Mouse (Mus musculus) hindbrain, embryonic 11.5 days (tissue): Measurements from ENCODE around the gene Tmem206. TPM values are rescaled to one million over a fixed set of nuclear protein-coding genes. Genes with fewer than 3 reads are reported as not detected.

Experiments used
- ATAC-seq: fragments of 200-750 bp; cut with Nextera tagmentation; 2 replicates; pipeline ENCODE4 v1.8.0; 2017; ENCODE audit warnings: mild to moderate bottlenecking, moderate TSS enrichment, moderate library complexity; ENCODE audit not compliant: low FRiP score
- DNase-seq: peaks from one replicate; pipeline ENCODE4 v3.0.0-alpha.2; 2015; ENCODE audit warnings: low spot score
- H3K27ac ChIP-seq: fragments of 300-500 bp; sonication (generic); 2 replicates; pipeline ENCODE4 v1.5.1; 2014; ENCODE audit warnings: mild to moderate bottlenecking, low read depth, low read length
- H3K27me3 ChIP-seq: fragments of 300-500 bp; sonication (generic); 2 replicates; pipeline ENCODE4 v1.6.1; 2014; ENCODE audit warnings: mild to moderate bottlenecking, low read length, moderate library complexity, mixed read lengths; ENCODE audit not compliant: control insufficient read depth, insufficient read depth
- H3K36me3 ChIP-seq: fragments of 300-500 bp; sonication (generic); 2 replicates; pipeline ENCODE4 v1.6.1; 2014; ENCODE audit warnings: mild to moderate bottlenecking, low read length, moderate library complexity, mixed read lengths; ENCODE audit not compliant: control insufficient read depth, insufficient read depth
- H3K4me1 ChIP-seq: fragments of 300-500 bp; sonication (generic); replicated peaks from 2 replicates; pipeline ENCODE4 v1.6.1; 2014; ENCODE audit warnings: low read length, mixed read lengths; ENCODE audit not compliant: control insufficient read depth, insufficient read depth
- H3K4me2 ChIP-seq: fragments of 300-500 bp; sonication (generic); replicated peaks from 2 replicates; pipeline ENCODE4 v1.6.1; 2014; ENCODE audit warnings: mild to moderate bottlenecking, low read depth, low read length
- H3K4me3 ChIP-seq: fragments of 300-500 bp; sonication (generic); 2 replicates; pipeline ENCODE4 v1.5.1; 2014; ENCODE audit warnings: low read depth, low read length
- H3K9ac ChIP-seq: fragments of 300-500 bp; sonication (generic); 2 replicates; pipeline ENCODE4 v1.6.1; 2014; ENCODE audit warnings: low read depth, low read length
- H3K9me3 ChIP-seq: fragments of 300-500 bp; sonication (generic); 2 replicates; pipeline ENCODE4 v1.6.1; 2016; ENCODE audit warnings: low read length; ENCODE audit not compliant: control insufficient read depth
- WGBS: fragments of 180-500 bp; shearing (Covaris S2); extraction: QIAGEN DNeasy Blood & Tissue Kit; methylation state at CpG from one replicate; pipeline ENCODE4 v1.1.7; 2014; 5-methylcytosine and 5-hydroxymethylcytosine counted together
- polyA plus RNA-seq: library from polyadenylated mRNA; unstranded; fragments of >200 nt; fragmentation: Nextera tagmentation; extraction: Ambion mirVana; gene quantifications from 2 replicates; pipeline ENCODE4 v1.2.1, GENCODE M21; 2014

The Tmem206 gene
- polyA plus RNA-seq, 1 experiment from 2014 or later, result 39.7 TPM

DNA sequence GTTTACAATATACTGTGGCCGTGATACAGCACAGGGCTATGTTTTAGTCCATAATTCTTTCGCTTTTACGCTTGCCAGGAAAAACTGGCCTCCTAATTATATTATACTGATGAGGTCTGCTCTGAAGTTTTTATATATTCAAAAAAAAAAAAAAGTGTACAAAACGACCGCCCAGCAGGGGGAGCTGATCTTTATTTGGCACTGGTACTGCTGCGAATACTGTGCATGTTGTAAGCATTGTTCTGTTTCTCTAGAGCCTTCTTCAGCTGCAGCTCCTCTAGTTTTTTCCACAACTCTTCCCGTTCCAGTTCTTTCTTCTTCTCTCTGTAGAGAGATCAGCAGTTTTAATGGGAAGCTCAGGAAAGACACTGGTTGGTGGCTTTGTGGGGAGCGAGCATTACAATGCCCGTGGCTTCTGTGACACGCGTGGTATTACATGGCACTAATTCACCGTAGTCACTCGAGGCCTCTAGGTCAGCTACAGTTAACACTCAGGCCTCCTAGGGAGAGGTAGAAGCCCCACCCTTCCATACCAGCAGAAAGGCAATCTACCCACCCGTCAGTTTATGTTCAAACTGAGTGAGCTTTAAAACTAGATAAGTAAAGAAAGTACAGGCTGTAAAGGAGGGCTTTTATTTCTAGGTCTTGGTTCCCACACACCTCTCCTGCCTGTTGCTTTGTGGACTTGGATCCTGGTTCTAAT, 27.2 kb downstream of the Tmem206 start:
- H3K27ac ChIP-seq, result no peak overlapping the region
- H3K36me3 ChIP-seq, result peaks cover 3% of the 10 kb centered on the region; the same call in 1 of the 2 replicates

DNA sequence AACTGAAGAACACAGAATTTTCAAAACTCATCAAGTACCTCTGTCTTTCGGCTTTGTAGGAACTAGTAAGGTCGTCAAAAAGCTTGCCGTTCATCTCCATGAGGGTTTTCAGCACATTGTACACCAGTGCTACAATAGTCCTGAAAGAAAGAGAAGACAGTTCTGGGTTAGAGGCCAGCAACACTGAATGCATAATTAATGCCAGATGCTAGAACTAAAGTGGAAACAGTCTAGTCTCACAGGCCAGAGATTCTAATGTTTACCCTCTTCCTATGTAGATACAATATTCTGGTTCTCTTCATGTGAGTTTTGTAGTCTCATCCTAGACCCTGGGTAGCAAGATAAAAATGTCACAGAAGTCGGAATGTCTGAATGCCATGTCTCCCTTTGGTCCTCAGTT, 28.1 kb downstream of the Tmem206 start:
- ATAC-seq, result no peak
- Histone ChIP-seq H3K4me3 (no peak overlapping the region), H3K9ac (no peak overlapping the region), H3K4me1 (no peaks in the 10 kb centered on the region), H3K27ac (no peak overlapping the region), H3K27me3 (no peaks in the 10 kb centered on the region), H3K4me2 (no peak overlapping the region), H3K36me3 (peaks cover 3% of the 10 kb centered on the region; the same call in 1 of the 2 replicates), H3K9me3 (no peaks in the 10 kb centered on the region)
- no peak for DNase-seq
- WGBS, result 57% methylated on average over 4 of the region's 4 CpGs

More for the DNA sequence above, 27.2 kb downstream of the Tmem206 start:
- Histone ChIP-seq H3K4me3 (no peak overlapping the region), H3K4me2 (no peak overlapping the region), H3K4me1 (no peaks in the 10 kb centered on the region), H3K9ac (no peak overlapping the region), H3K9me3 (no peaks in the 10 kb centered on the region), H3K27me3 (no peaks in the 10 kb centered on the region)
- peak; percentile 76 for DNase-seq
- no peak for ATAC-seq
- 68% methylated on average over 14 of the region's 14 CpGs for WGBS

DNA sequence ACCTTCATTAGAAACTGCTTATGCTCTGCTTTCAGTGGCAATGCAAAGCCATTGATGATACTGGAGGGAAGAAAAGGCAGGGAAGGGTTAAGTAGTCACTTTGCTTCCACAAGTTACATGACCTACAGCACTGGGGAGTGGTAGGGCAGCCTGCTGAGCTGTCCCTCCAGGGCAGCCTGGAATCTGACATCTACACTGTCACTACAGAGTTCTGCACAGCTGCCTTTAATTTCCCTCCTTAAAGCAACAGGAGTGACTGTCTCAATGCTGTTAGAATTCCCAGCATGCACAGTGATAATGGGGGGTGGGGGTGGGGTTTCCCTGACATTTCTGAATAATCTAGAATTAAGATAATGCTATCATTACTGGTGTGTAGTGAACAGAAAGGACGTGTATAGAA, 31.2 kb downstream of the Tmem206 start:
- no peak overlapping the region for H3K9ac ChIP-seq
- no peaks in the 10 kb centered on the region for H3K9me3 ChIP-seq
- ATAC-seq (no peak), DNase-seq (no peak)
- no peaks in the 10 kb centered on the region for H3K4me1 ChIP-seq
- H3K27ac ChIP-seq, result no peak overlapping the region
- H3K27me3 ChIP-seq, result no peaks in the 10 kb centered on the region
- H3K4me2 ChIP-seq, result no peak overlapping the region
- no peaks in the 10 kb centered on the region for H3K36me3 ChIP-seq
- 72% methylated on average over 1 of the region's 1 CpGs for WGBS
- no peak overlapping the region for H3K4me3 ChIP-seq

DNA sequence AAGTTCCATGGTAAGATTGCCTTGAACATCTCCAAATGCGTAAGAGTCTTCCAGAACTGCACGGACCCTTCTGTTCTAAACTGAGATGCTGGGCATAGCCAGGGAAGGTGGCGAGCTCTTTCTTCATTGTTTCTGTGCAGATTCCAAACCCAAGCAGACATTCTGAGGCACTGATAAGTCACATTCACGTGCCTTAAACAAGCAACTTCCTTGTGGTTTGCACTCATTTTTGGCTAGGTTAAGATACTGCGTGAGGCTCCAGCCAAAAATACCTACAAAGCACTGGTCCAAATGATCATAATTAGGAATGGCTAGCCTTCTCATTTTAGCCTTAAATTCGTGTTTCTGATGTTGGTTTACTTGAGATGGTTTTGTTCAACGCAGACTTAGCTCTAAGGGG, 33.8 kb downstream of the Tmem206 start:
- Histone ChIP-seq H3K4me3 (no peak overlapping the region), H3K27me3 (no peaks in the 10 kb centered on the region), H3K9me3 (no peaks in the 10 kb centered on the region), H3K9ac (no peak overlapping the region), H3K27ac (no peak overlapping the region), H3K36me3 (no peaks in the 10 kb centered on the region), H3K4me1 (no peaks in the 10 kb centered on the region), H3K4me2 (no peak overlapping the region)
- WGBS, result 91% methylated on average over 7 of the region's 7 CpGs
- DNase-seq (no peak), ATAC-seq (no peak)

DNA sequence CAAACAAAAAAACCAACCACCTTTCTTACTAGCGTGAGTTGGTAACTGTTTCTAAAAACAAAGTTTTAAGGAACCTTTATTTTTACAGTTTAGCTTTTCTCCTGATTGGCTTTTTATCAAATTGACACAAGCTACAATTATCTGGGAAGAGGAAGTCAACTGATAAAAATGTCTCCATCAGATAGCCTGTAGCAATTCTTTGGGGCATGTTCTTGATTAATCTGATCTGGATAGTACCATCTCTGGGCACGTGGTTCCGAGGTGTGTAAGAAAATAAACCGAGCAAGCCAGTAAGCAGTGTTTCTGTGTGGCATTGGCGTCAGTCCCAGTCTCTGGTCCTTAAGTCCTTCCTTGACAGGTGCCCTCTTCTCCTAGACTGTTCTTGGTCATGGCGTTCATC, 36.7 kb downstream of the Tmem206 start:
- Histone ChIP-seq H3K27me3 (no peaks in the 10 kb centered on the region), H3K27ac (no peak overlapping the region), H3K9ac (no peak overlapping the region), H3K4me1 (no peaks in the 10 kb centered on the region), H3K4me3 (no peak overlapping the region), H3K36me3 (no peaks in the 10 kb centered on the region), H3K9me3 (no peaks in the 10 kb centered on the region), H3K4me2 (no peak overlapping the region)
- no peak for ATAC-seq
- DNase-seq, result no peak
- WGBS, result 92% methylated on average over 6 of the region's 6 CpGs

DNA sequence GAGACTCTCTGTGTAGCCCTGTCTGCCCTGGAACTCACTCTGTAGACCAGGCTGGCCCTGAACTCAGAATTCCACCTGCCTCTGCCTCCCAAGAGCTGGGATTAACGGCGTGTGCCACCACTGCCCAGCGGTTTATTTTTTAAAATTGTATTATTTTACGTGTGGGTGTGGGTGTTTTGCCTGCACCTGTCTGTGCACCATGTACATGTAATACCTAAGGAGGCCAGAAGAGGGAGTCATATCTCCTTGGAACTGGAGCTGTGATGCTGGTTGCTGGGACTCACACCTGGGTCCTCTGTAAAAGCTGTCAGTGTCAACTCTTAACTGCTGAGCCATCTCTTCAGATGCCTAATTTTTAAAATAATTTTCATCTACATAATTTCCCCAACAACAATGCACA, 38.8 kb downstream of the Tmem206 start:
- H3K4me3 ChIP-seq, result no peak overlapping the region
- ATAC-seq (no peak), DNase-seq (peak; percentile 34)
- no peaks in the 10 kb centered on the region for H3K36me3 ChIP-seq
- no peaks in the 10 kb centered on the region for H3K4me1 ChIP-seq
- H3K9me3 ChIP-seq, result no peaks in the 10 kb centered on the region
- no peak overlapping the region for H3K4me2 ChIP-seq
- no peak overlapping the region for H3K27ac ChIP-seq
- 74% methylated on average over 4 of the region's 4 CpGs for WGBS
- no peak overlapping the region for H3K9ac ChIP-seq
- H3K27me3 ChIP-seq, result no peaks in the 10 kb centered on the region

DNA sequence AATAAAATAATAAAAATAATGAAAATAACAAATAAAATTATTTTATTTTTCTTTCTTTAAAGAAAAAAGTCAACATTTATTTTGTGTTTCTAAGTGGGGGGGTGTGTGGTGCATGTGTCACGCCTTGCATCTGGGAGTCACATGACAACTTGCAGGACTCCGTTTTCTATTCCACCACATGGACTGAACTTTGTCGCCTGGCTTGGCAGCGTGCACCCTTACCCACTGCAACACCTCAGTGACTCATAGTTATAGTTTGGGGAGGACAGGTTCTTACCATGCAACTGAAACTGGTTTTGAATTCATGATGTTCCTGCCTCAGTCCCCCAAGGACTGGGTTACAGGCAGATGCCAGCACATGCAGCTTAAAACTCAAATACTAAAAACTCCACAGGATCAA, 42.5 kb downstream of the Tmem206 start:
- no peak overlapping the region for H3K9ac ChIP-seq
- H3K4me2 ChIP-seq, result no peak overlapping the region
- no peaks in the 10 kb centered on the region for H3K9me3 ChIP-seq
- H3K27me3 ChIP-seq, result no peaks in the 10 kb centered on the region
- H3K36me3 ChIP-seq, result no peaks in the 10 kb centered on the region
- WGBS, result 90% methylated on average over 4 of the region's 4 CpGs
- H3K27ac ChIP-seq, result no peak overlapping the region
- ATAC-seq (no peak), DNase-seq (no peak)
- no peaks in the 10 kb centered on the region for H3K4me1 ChIP-seq
- no peak overlapping the region for H3K4me3 ChIP-seq

DNA sequence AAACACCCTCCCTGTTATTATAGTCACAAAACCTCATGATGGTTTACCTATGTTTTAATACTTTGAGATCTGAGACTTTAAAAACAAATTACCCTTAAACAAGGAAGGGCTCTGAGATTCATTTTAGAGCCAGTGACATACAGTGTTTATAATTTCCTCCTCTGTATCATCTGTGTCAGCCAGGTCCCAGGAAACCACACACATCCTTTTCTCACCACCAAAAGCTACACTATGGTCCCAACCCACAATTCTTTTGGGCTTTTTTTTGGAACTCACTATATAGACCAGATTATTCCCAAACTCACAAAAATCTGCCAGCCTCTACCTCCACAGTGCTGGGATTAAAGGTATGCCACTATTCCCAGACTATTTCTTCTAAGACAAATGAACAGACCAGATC, 43.4 kb downstream of the Tmem206 start:
- Histone ChIP-seq H3K4me3 (no peak overlapping the region), H3K36me3 (no peaks in the 10 kb centered on the region), H3K9ac (no peak overlapping the region), H3K4me2 (no peak overlapping the region), H3K9me3 (no peaks in the 10 kb centered on the region), H3K27ac (no peak overlapping the region), H3K27me3 (no peaks in the 10 kb centered on the region), H3K4me1 (no peaks in the 10 kb centered on the region)
- DNase-seq (no peak), ATAC-seq (no peak)

DNA sequence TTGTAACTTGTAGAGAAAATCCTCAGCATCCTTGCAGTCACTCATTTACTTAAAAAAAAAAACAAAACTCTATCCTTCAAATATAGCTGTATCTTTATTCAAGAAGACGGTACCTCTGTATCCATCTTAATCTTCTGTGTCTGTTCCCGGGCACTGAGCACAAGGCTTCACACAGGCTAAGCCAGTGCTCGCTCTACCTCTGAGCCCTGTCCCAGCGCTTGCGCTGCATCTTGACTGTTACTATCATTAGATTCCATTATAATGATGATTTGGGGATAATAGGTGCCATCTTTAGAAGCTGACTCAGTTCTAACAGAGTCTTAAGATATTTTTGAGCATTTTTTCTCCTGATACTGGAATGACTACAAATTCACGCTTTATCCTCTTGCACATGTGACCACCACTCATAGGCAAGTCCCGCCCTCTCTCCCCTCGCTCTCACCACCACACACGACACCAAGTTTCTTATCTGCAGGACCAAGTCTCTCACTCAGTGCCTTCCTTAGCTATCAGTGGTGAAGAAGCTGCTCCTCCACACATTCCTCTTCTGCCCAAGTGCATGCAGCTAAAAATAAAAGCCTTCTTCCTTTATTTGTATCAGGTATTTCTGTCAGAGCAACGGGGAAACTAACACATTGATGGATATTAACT, 49.4 kb downstream of the Tmem206 start:
- H3K4me1 ChIP-seq, result no peaks in the 10 kb centered on the region
- no peaks in the 10 kb centered on the region for H3K36me3 ChIP-seq
- no peak overlapping the region for H3K9ac ChIP-seq
- DNase-seq (no peak), ATAC-seq (no peak)
- H3K4me2 ChIP-seq, result no peak overlapping the region
- 93% methylated on average over 10 of the region's 10 CpGs for WGBS
- no peak overlapping the region for H3K4me3 ChIP-seq
- no peak overlapping the region for H3K27ac ChIP-seq
- H3K27me3 ChIP-seq, result no peaks in the 10 kb centered on the region
- H3K9me3 ChIP-seq, result no peaks in the 10 kb centered on the region
